Mouse (Mus musculus) T-helper 17 cell (primary cell): ENCODE results near the gene Tes.

ENCODE experiments used
- in situ Hi-C, 2 experiments: fragments of 300-600 bp; cut with MboI, MseI; formaldehyde crosslinking; loops; 1 replicate in 1 of 2; 2 replicates in 1 of 2; pipeline ENCODE4 v1.15.1; 2025; ENCODE audit warnings: high pct_unique_total_duplicates in 2 of 2

The Tes gene

GRCm38 (mm10) chr6:17064936-17065790 is at the start of gene Tes:
Gene Tes (plus strand): TSS chr6:17065149.
- in situ Hi-C loops = loop anchor here (5.0 to 10.0 kb wide), 2 partner anchors 567 to 1340 kb away; partner anchors contain the start of gene Mdfic (in 2 of the 2)

- in situ Hi-C loops = loop anchor here (5.0 to 10.0 kb wide), 4 partner anchors 61 to 331 kb away; partner anchors contain the start of gene Cav1 (in 1 of the 2)
Measured at GRCm38 (mm10) chr6:17025886-17026285, 39.1 kb upstream of the Tes start.

- in situ Hi-C loops = loop anchor here (5.0 to 10.0 kb wide), 4 partner anchors 60 to 330 kb away; partner anchors contain the start of gene Cav1 (in 1 of the 2)
Measured at GRCm38 (mm10) chr6:17027572-17027971, 37.4 kb upstream of the Tes start.

- in situ Hi-C loops = loop anchor here (5.0 to 10.0 kb wide), 4 partner anchors 58 to 328 kb away; partner anchors contain the start of gene Cav1 (in 1 of the 2)
Measured at GRCm38 (mm10) chr6:17028809-17029208, 36.1 kb upstream of the Tes start.

GRCm38 (mm10) chr6:17032231-17032728 is 32.7 kb upstream of the Tes start:
- in situ Hi-C loops = no loop called here

GRCm38 (mm10) chr6:17034095-17034494 is 30.9 kb upstream of the Tes start:
- in situ Hi-C loops = no loop called here

GRCm38 (mm10) chr6:17035228-17035627 is 29.7 kb upstream of the Tes start:
- in situ Hi-C loops = no loop called here

GRCm38 (mm10) chr6:17051432-17052025 is 13.4 kb upstream of the Tes start:
- in situ Hi-C loops = loop anchor here in 1 of 2 experiments (5.0 kb wide), 1 partner anchor 36 kb away; no protein-coding TSS in a partner anchor

GRCm38 (mm10) chr6:17053028-17053660 is 11.8 kb upstream of the Tes start:
- in situ Hi-C loops = loop anchor here in 1 of 2 experiments (5.0 kb wide), 1 partner anchor 34 kb away; no protein-coding TSS in a partner anchor

- in situ Hi-C loops = loop anchor here in 1 of 2 experiments (5.0 kb wide), 2 partner anchors 33 to 53 kb away; no protein-coding TSS in a partner anchor
Measured at GRCm38 (mm10) chr6:17054781-17055180, 10.2 kb upstream of the Tes start.

GRCm38 (mm10) chr6:17055659-17056058 is 9.3 kb upstream of the Tes start:
- in situ Hi-C loops = loop anchor here in 1 of 2 experiments (5.0 kb wide), 1 partner anchor 52 kb away; no protein-coding TSS in a partner anchor

GRCm38 (mm10) chr6:17059501-17059900 is 5.4 kb upstream of the Tes start:
- in situ Hi-C loops = loop anchor here in 1 of 2 experiments (5.0 kb wide), 1 partner anchor 48 kb away; no protein-coding TSS in a partner anchor

GRCm38 (mm10) chr6:17060154-17060553 is 4.8 kb upstream of the Tes start:
- in situ Hi-C loops = loop anchor here (5.0 to 10.0 kb wide), 2 partner anchors 572 to 1335 kb away; partner anchors contain the start of gene Mdfic (in 2 of the 2)

- in situ Hi-C loops = loop anchor here (5.0 to 10.0 kb wide), 2 partner anchors 570 to 1337 kb away; partner anchors contain the start of gene Mdfic (in 2 of the 2)
Measured at GRCm38 (mm10) chr6:17061826-17062225, 3.1 kb upstream of the Tes start.

GRCm38 (mm10) chr6:17062366-17062765 is 2.6 kb upstream of the Tes start:
- in situ Hi-C loops = loop anchor here (5.0 to 10.0 kb wide), 2 partner anchors 570 to 1338 kb away; partner anchors contain the start of gene Mdfic (in 2 of the 2)

GRCm38 (mm10) chr6:17065791-17066169 is 831 bp downstream of the Tes start:
- in situ Hi-C loops = loop anchor here (10.0 kb wide), 1 partner anchor 1341 kb away; the partner anchor contains the start of gene Mdfic (in 2 of the 2)

GRCm38 (mm10) chr6:17066211-17066940 is 1.4 kb downstream of the Tes start:
- in situ Hi-C loops = loop anchor here (10.0 kb wide), 1 partner anchor 1342 kb away; the partner anchor contains the start of gene Mdfic (in 2 of the 2)

GRCm38 (mm10) chr6:17071899-17072298 is 7.0 kb downstream of the Tes start:
- in situ Hi-C loops = loop anchor here in 1 of 2 experiments (5.0 kb wide), 1 partner anchor 845 kb away; no protein-coding TSS in a partner anchor

- in situ Hi-C loops = loop anchor here in 1 of 2 experiments (5.0 kb wide), 1 partner anchor 845 kb away; no protein-coding TSS in a partner anchor
Measured at GRCm38 (mm10) chr6:17072338-17072737, 7.4 kb downstream of the Tes start.
